Mouse (Mus musculus) adrenal gland, adult (tissue): ENCODE measurements around the gene Ube2cbp.

Experiments used
- DNase-seq, 2 experiments: peaks; one replicate each; pipeline ENCODE4 v3.0.0; 2022 to 2023; ENCODE audit warnings: low spot score in 1 of 2; ENCODE audit not compliant: inconsistent age in 2 of 2

Ube2cbp gene

GRCm38 (mm10) chr9:86328270-86328669 is 136.5 kb downstream of the Ube2cbp start:
- DNase-seq, result no peak

GRCm38 (mm10) chr9:86327341-86327740 is 137.4 kb downstream of the Ube2cbp start:
- no peak for DNase-seq

GRCm38 (mm10) chr9:86324772-86325171 is 140.0 kb downstream of the Ube2cbp start:
- DNase-seq, result no peak

GRCm38 (mm10) chr9:86319516-86320140 is 145.1 kb downstream of the Ube2cbp start:
- no peak for DNase-seq

- DNase-seq, result no peak
Measured at GRCm38 (mm10) chr9:86315700-86316099, 149.1 kb downstream of the Ube2cbp start.

- DNase-seq, result no peak
Measured at GRCm38 (mm10) chr9:86308616-86309015, 156.1 kb downstream of the Ube2cbp start.

GRCm38 (mm10) chr9:86306556-86306955 is 158.2 kb downstream of the Ube2cbp start:
- DNase-seq, result no peak

GRCm38 (mm10) chr9:86301407-86301806 is 163.3 kb downstream of the Ube2cbp start:
- DNase-seq, result no peak

- no peak for DNase-seq
Measured at GRCm38 (mm10) chr9:86298596-86298995, 166.2 kb downstream of the Ube2cbp start.

- DNase-seq, result no peak
Measured at GRCm38 (mm10) chr9:86298131-86298530, 166.6 kb downstream of the Ube2cbp start.

- no peak for DNase-seq
Measured at GRCm38 (mm10) chr9:86296683-86297638, 167.8 kb downstream of the Ube2cbp start.

GRCm38 (mm10) chr9:86287570-86287954 is 177.2 kb downstream of the Ube2cbp start:
- no peak for DNase-seq

- DNase-seq, result no peak
Measured at GRCm38 (mm10) chr9:86286830-86287569, 177.8 kb downstream of the Ube2cbp start.

- DNase-seq, result no peak
Measured at GRCm38 (mm10) chr9:86282555-86282954, 182.2 kb downstream of the Ube2cbp start.

- DNase-seq, result no peak
Measured at GRCm38 (mm10) chr9:86281147-86281467, 183.6 kb downstream of the Ube2cbp start.

GRCm38 (mm10) chr9:86280461-86281146 is 184.1 kb downstream of the Ube2cbp start:
- no peak for DNase-seq

GRCm38 (mm10) chr9:86269541-86269940 is 195.2 kb downstream of the Ube2cbp start:
- DNase-seq, result no peak

GRCm38 (mm10) chr9:86266658-86267057 is 198.1 kb downstream of the Ube2cbp start:
- no peak for DNase-seq
